Mouse (Mus musculus): ENCODE measurements around the gene Egf.

DNA sequence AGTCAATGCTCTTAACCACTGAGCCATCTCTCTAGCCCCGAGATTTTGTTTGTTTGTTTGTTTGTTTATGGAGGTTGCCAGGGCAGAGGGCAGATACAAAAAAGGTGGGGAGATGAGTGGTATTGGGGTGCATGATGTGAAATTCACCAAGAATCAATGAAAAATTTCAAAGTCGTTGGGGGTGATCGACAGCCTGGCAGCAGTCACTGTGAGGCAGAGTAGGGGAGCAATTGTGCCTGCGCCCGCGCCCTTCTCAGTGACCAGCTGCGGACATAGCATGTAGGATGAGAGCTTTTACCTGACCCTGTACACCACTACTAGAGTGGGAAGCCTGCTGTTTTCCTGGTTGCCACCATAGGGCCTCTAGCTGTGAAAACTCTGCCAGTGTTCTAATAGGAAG, 79.2 kb downstream of the Egf start:
- TF ChIP-seq POLR2A (IDR thresholded peaks at IDR 0.05; ENCODE audit: extremely low read depth, insufficient read depth, low read length) (no peak), CTCF (IDR thresholded peaks at IDR 0.05; ENCODE audit: extremely low read depth, insufficient read depth, low read length) (no peak)

All from cortical plate, adult 2 months (tissue).